ENCODE assay signal across 17 mouse cellular contexts in genomic region chr7:125558401-125558945, GRCm38 (mm10). TPM values are rescaled to one million over a fixed set of nuclear protein-coding genes. Genes with fewer than 3 reads are reported as not detected.
DNase-seq lines count a peak whose midpoint lies in the region; ATAC-seq and TF ChIP-seq lines count a peak whose summit lies in the region.
"Had no signal": no experiment of that assay in that cellular context is flagged by ENCODE, and none has a peak within 500 bp of the region (broad histone marks: within the 10 kb centered on the region; RNA-seq: fewer than 3 reads in every experiment).

No protein-coding gene starts in this region.

- no peaks in the 10 kb centered on the region for H3K27me3 ChIP-seq in hindbrain, postnatal 0 days (ENCODE audit: insufficient read depth, low read length)
- peaks cover 6% of the 10 kb centered on the region; the same call in 1 of the 2 replicates for H3K27me3 ChIP-seq in hindbrain, embryonic 13.5 days
- peaks cover 1% of the 10 kb centered on the region; the same call in 1 of the 2 replicates for H3K27me3 ChIP-seq in midbrain, embryonic 16.5 days (ENCODE audit: control insufficient read depth, insufficient read depth, low read depth, low read length)
- no peaks in the 10 kb centered on the region for H3K27me3 ChIP-seq in midbrain, embryonic 15.5 days (replicated peaks)
- no peaks in the 10 kb centered on the region for H3K27me3 ChIP-seq in midbrain, postnatal 0 days (ENCODE audit: insufficient read depth, low read length)
- H3K27me3 ChIP-seq: embryonic facial prominence, embryonic 15.5 days; heart, embryonic 15.5 days had no signal

- no peak overlapping the region for H3K4me2 ChIP-seq in hindbrain, postnatal 0 days (ENCODE audit: low read depth, low read length)
- no peak overlapping the region for H3K4me2 ChIP-seq in hindbrain, embryonic 13.5 days
- H3K4me2 ChIP-seq in midbrain, embryonic 16.5 days (ENCODE audit: low read length), result no peak overlapping the region
- no peak overlapping the region for H3K4me2 ChIP-seq in midbrain, embryonic 15.5 days
- H3K4me2 ChIP-seq in midbrain, postnatal 0 days (ENCODE audit: low read depth, low read length, poor library complexity, severe bottlenecking), result no peak overlapping the region
- H3K4me2 ChIP-seq: embryonic facial prominence, embryonic 15.5 days; heart, embryonic 15.5 days; limb, embryonic 12.5 days had no signal

- H3K27ac ChIP-seq in hindbrain, postnatal 0 days, result no peak overlapping the region
- H3K27ac ChIP-seq in hindbrain, embryonic 13.5 days, result no peak overlapping the region; the same call in 1 of the 2 replicates
- H3K27ac ChIP-seq in midbrain, embryonic 16.5 days (ENCODE audit: low read length), result peak overlapping the region; percentile 22; the same call in 1 of the 2 replicates
- no peak overlapping the region for H3K27ac ChIP-seq in midbrain, embryonic 15.5 days
- H3K27ac ChIP-seq in midbrain, postnatal 0 days (ENCODE audit: low read depth, low read length), result no peak overlapping the region
- H3K27ac ChIP-seq: embryonic facial prominence, embryonic 15.5 days; forebrain, embryonic 10.5 days; heart, embryonic 15.5 days; limb, embryonic 12.5 days had no signal

- 46% methylated on average over 4 of the region's 4 CpGs for WGBS in hindbrain, postnatal 0 days
- WGBS in hindbrain, embryonic 13.5 days, result 42% methylated on average over 4 of the region's 4 CpGs
- WGBS in midbrain, embryonic 16.5 days, result 40% methylated on average over 4 of the region's 4 CpGs
- 48% methylated on average over 4 of the region's 4 CpGs for WGBS in midbrain, embryonic 15.5 days
- 34% methylated on average over 4 of the region's 4 CpGs for WGBS in midbrain, postnatal 0 days

- H3K36me3 ChIP-seq in hindbrain, postnatal 0 days (ENCODE audit: insufficient read depth, low read length), result no peaks in the 10 kb centered on the region
- no peaks in the 10 kb centered on the region for H3K36me3 ChIP-seq in hindbrain, embryonic 13.5 days
- no peaks in the 10 kb centered on the region for H3K36me3 ChIP-seq in midbrain, embryonic 16.5 days (ENCODE audit: control insufficient read depth, insufficient read depth, low read length)
- no peaks in the 10 kb centered on the region for H3K36me3 ChIP-seq in midbrain, embryonic 15.5 days (replicated peaks)
- no peaks in the 10 kb centered on the region for H3K36me3 ChIP-seq in midbrain, postnatal 0 days (ENCODE audit: insufficient read depth, low read length)
- H3K36me3 ChIP-seq: embryonic facial prominence, embryonic 15.5 days; forebrain, embryonic 10.5 days; heart, embryonic 15.5 days; limb, embryonic 12.5 days had no signal

- H3K9me3 ChIP-seq in hindbrain, postnatal 0 days (ENCODE audit: low read length), result no peaks in the 10 kb centered on the region
- H3K9me3 ChIP-seq in hindbrain, embryonic 13.5 days, result no peaks in the 10 kb centered on the region
- no peaks in the 10 kb centered on the region for H3K9me3 ChIP-seq in midbrain, embryonic 16.5 days (replicated peaks; ENCODE audit: control insufficient read depth, low read length, poor library complexity, severe bottlenecking)
- no peaks in the 10 kb centered on the region for H3K9me3 ChIP-seq in midbrain, embryonic 15.5 days
- H3K9me3 ChIP-seq in midbrain, postnatal 0 days (ENCODE audit: low read length), result no peaks in the 10 kb centered on the region
- H3K9me3 ChIP-seq: embryonic facial prominence, embryonic 15.5 days; forebrain, embryonic 10.5 days; heart, embryonic 15.5 days; limb, embryonic 12.5 days had no signal

- ATAC-seq in hindbrain, postnatal 0 days, result no peak
- ATAC-seq in hindbrain, embryonic 13.5 days (ENCODE audit: low FRiP score), result no peak
- no peak for ATAC-seq in midbrain, embryonic 16.5 days
- ATAC-seq in midbrain, embryonic 15.5 days (replicated peaks), result no peak
- ATAC-seq in midbrain, postnatal 0 days (ENCODE audit: low FRiP score), result no peak

- no peak overlapping the region for H3K4me3 ChIP-seq in hindbrain, postnatal 0 days (ENCODE audit: low read length)
- H3K4me3 ChIP-seq in hindbrain, embryonic 13.5 days, result no peak overlapping the region
- no peak overlapping the region for H3K4me3 ChIP-seq in midbrain, embryonic 16.5 days (ENCODE audit: low read depth, low read length)
- no peak overlapping the region for H3K4me3 ChIP-seq in midbrain, embryonic 15.5 days
- no peak overlapping the region for H3K4me3 ChIP-seq in midbrain, postnatal 0 days (ENCODE audit: low read depth, low read length)
- H3K4me3 ChIP-seq: embryonic facial prominence, embryonic 15.5 days; forebrain, embryonic 10.5 days; heart, embryonic 15.5 days; limb, embryonic 12.5 days had no signal

- peak; percentile 8 for DNase-seq in adrenal gland, postnatal 14 days
- no peak for DNase-seq in adrenal gland, adult (ENCODE audit: inconsistent age in 2 of 2, low spot score in 1 of 2)
- peak; percentile 57 for DNase-seq in hindbrain, postnatal 0 days (ENCODE audit: low spot score)
- peak; percentile 53 for DNase-seq in midbrain, postnatal 0 days (ENCODE audit: low spot score)
- no peak for DNase-seq in c-Kit-positive CD71-positive TER-119-positive erythroid progenitor cells, embryonic 14.5 days (ENCODE audit: low spot score)
- DNase-seq: embryo, embryonic 11 days; kidney, postnatal 36 days; layer of hippocampus, adult 9-11 months; retina, postnatal 1 day; right cerebral cortex, postnatal 4 days had no signal

- no peak overlapping the region for H3K9ac ChIP-seq in hindbrain, postnatal 0 days (replicated peaks; ENCODE audit: low read length)
- H3K9ac ChIP-seq in hindbrain, embryonic 13.5 days, result no peak overlapping the region
- no peak overlapping the region for H3K9ac ChIP-seq in midbrain, embryonic 16.5 days (ENCODE audit: low read depth, low read length)
- no peak overlapping the region for H3K9ac ChIP-seq in midbrain, embryonic 15.5 days
- H3K9ac ChIP-seq in midbrain, postnatal 0 days (replicated peaks; ENCODE audit: low read length, poor library complexity, severe bottlenecking), result no peak overlapping the region
- H3K9ac ChIP-seq: embryonic facial prominence, embryonic 15.5 days; heart, embryonic 15.5 days; limb, embryonic 12.5 days had no signal

- H3K4me1 ChIP-seq in hindbrain, postnatal 0 days (ENCODE audit: insufficient read depth, low read length), result peaks cover 14% of the 10 kb centered on the region
- peaks cover 11% of the 10 kb centered on the region; the same call in 1 of the 2 replicates for H3K4me1 ChIP-seq in hindbrain, embryonic 13.5 days (replicated peaks)
- peaks cover 4% of the 10 kb centered on the region for H3K4me1 ChIP-seq in midbrain, embryonic 16.5 days (ENCODE audit: control insufficient read depth, insufficient read depth, low read length)
- H3K4me1 ChIP-seq in midbrain, embryonic 15.5 days, result peaks cover 7% of the 10 kb centered on the region; the same call in 1 of the 2 replicates
- H3K4me1 ChIP-seq in midbrain, postnatal 0 days (ENCODE audit: insufficient read depth, low read length), result 0 out of 2 replicates have a peak, but pooled peaks cover 7% of the 10 kb centered on the region

- TF ChIP-seq CTCF in hindbrain, postnatal 0 days (IDR thresholded peaks at IDR 0.05; ENCODE audit: low read depth), result no peak
- no peak for TF ChIP-seq CTCF in midbrain, postnatal 0 days (IDR thresholded peaks at IDR 0.05)

RNA-seq across cellular contexts. Expression of gene Il4ra, which starts 6.6 kb away (rescaled TPM):
- 51.5 and 62.0 TPM in 2 replicates for total RNA-seq in adrenal gland, postnatal 14 days (2021)
- total RNA-seq in hindbrain, postnatal 0 days (2014; rRNA removed), result 13.3 and 14.3 TPM in 2 replicates
- polyA plus RNA-seq in hindbrain, postnatal 0 days (2015; fragmentation: Nextera tagmentation; extraction: Ambion mirVana), result 4.5 and 5.0 TPM in 2 replicates
- 4.1 and 4.2 TPM in 2 replicates for polyA plus RNA-seq in hindbrain, embryonic 13.5 days (2015; fragmentation: Nextera tagmentation; extraction: Ambion mirVana)
- polyA plus RNA-seq in midbrain, embryonic 16.5 days (2015; fragmentation: Nextera tagmentation; extraction: Ambion mirVana), result 5.1 and 5.2 TPM in 2 replicates
- 5.4 and 5.9 TPM in 2 replicates for polyA plus RNA-seq in midbrain, embryonic 15.5 days (2015; fragmentation: Nextera tagmentation; extraction: Ambion mirVana)
- 11.0 and 12.9 TPM in 2 replicates for total RNA-seq in midbrain, postnatal 0 days (2014; rRNA removed)
- 5.4 and 6.7 TPM in 2 replicates for polyA plus RNA-seq in midbrain, postnatal 0 days (2015; fragmentation: Nextera tagmentation; extraction: Ambion mirVana)

RNA-seq across cellular contexts. Expression of gene Il21r, which starts 44.8 kb away (rescaled TPM):
- total RNA-seq in adrenal gland, postnatal 14 days (2021), result 0.63 and 8.8 TPM in 2 replicates
- total RNA-seq in hindbrain, postnatal 0 days (2014; rRNA removed), result 0.52 TPM in 1 of 2 replicates, not detected in the other
- 0.29 and 0.40 TPM in 2 replicates for polyA plus RNA-seq in hindbrain, postnatal 0 days (2015; fragmentation: Nextera tagmentation; extraction: Ambion mirVana)
- polyA plus RNA-seq in hindbrain, embryonic 13.5 days (2015; fragmentation: Nextera tagmentation; extraction: Ambion mirVana), result 0.69 and 0.82 TPM in 2 replicates
- polyA plus RNA-seq in midbrain, embryonic 16.5 days (2015; fragmentation: Nextera tagmentation; extraction: Ambion mirVana), result 0.28 and 0.41 TPM in 2 replicates
- 0.39 and 0.41 TPM in 2 replicates for polyA plus RNA-seq in midbrain, embryonic 15.5 days (2015; fragmentation: Nextera tagmentation; extraction: Ambion mirVana)
- total RNA-seq in midbrain, postnatal 0 days (2014; rRNA removed), result 0.44 and 0.61 TPM in 2 replicates
- 0.21 and 0.44 TPM in 2 replicates for polyA plus RNA-seq in midbrain, postnatal 0 days (2015; fragmentation: Nextera tagmentation; extraction: Ambion mirVana)

Comparison
In these comparisons a context has a peak if more than half of its experiments do, and no peak if none do; other contexts are left out.
1. DNase-seq: peak in adrenal gland, postnatal 14 days (single experiment), hindbrain, postnatal 0 days (single experiment) and midbrain, postnatal 0 days (single experiment); none in adrenal gland, adult (0 of 2) and c-Kit-positive CD71-positive TER-119-positive erythroid progenitor cells, embryonic 14.5 days (single experiment).